Mouse (Mus musculus) intestine, postnatal 0 days (tissue): ENCODE measurements around the gene Trp53rkb. TPM values are rescaled to one million over a fixed set of nuclear protein-coding genes. Genes with fewer than 3 reads are reported as not detected.

Source experiments
- ATAC-seq: fragments of 200-750 bp; cut with Nextera tagmentation; 2 replicates; pipeline ENCODE4 v1.8.0; 2017; ENCODE audit warnings: mild to moderate bottlenecking, moderate TSS enrichment, moderate library complexity
- H3K27ac ChIP-seq: fragments of 300-500 bp; sonication (generic); 2 replicates; pipeline ENCODE4 v1.5.1; 2014; ENCODE audit warnings: mild to moderate bottlenecking, low read depth, low read length, moderate library complexity
- H3K27me3 ChIP-seq: fragments of 300-500 bp; sonication (generic); replicated peaks from 2 replicates; pipeline ENCODE4 v1.6.1; 2014; ENCODE audit warnings: low read length, mixed read lengths; ENCODE audit not compliant: control insufficient read depth, insufficient read depth
- H3K36me3 ChIP-seq: fragments of 300-500 bp; sonication (generic); 2 replicates; pipeline ENCODE4 v1.6.1; 2014; ENCODE audit warnings: mild to moderate bottlenecking, moderate library complexity; ENCODE audit not compliant: control insufficient read depth, insufficient read depth
- H3K4me1 ChIP-seq: fragments of 300-500 bp; sonication (generic); replicated peaks from 2 replicates; pipeline ENCODE4 v1.6.1; 2014; ENCODE audit warnings: antibody characterized with exemption, low read length, mixed read lengths; ENCODE audit not compliant: control insufficient read depth, insufficient read depth
- H3K4me2 ChIP-seq: fragments of 300-500 bp; sonication (generic); replicated peaks from 2 replicates; pipeline ENCODE4 v1.6.1; 2014; ENCODE audit warnings: low read depth, mild to moderate bottlenecking, moderate library complexity
- H3K4me3 ChIP-seq: fragments of 300-500 bp; sonication (generic); 2 replicates; pipeline ENCODE4 v1.5.1; 2014; ENCODE audit warnings: low read depth, low read length
- H3K9ac ChIP-seq: fragments of 300-500 bp; sonication (generic); 2 replicates; pipeline ENCODE4 v1.6.1; 2014; ENCODE audit warnings: mild to moderate bottlenecking, low read depth, low read length
- H3K9me3 ChIP-seq: fragments of 300-500 bp; sonication (generic); 2 replicates; pipeline ENCODE4 v1.6.1; 2016; ENCODE audit warnings: mixed run types; ENCODE audit not compliant: control insufficient read depth
- CTCF ChIP-seq: sonication (generic); IDR thresholded peaks from 2 replicates; pipeline ENCODE4 v1.5.1; 2016; ENCODE audit warnings: low read depth, mild to moderate bottlenecking, control low read depth, antibody characterized with exemption, moderate library complexity
- WGBS: fragments of 180-500 bp; shearing (Covaris S2); extraction: QIAGEN DNeasy Blood & Tissue Kit; methylation state at CpG from one replicate; pipeline ENCODE4 v1.1.7; 2014; 5-methylcytosine and 5-hydroxymethylcytosine counted together
- polyA plus RNA-seq: library from polyadenylated mRNA; unstranded; fragments of >200 nt; fragmentation: Nextera tagmentation; extraction: Ambion mirVana; gene quantifications from 2 replicates; pipeline ENCODE4 v1.2.1, GENCODE M21; 2015

Gene Trp53rkb
- polyA plus RNA-seq, 1 experiment from 2014 or later: 3.7 TPM

- Histone ChIP-seq H3K36me3 (peaks cover 4% of the 10 kb centered on the region; the same call in 1 of the 2 replicates), H3K4me2 (no peak overlapping the region), H3K27ac (no peak overlapping the region), H3K27me3 (no peaks in the 10 kb centered on the region), H3K9ac (no peak overlapping the region), H3K4me3 (no peak overlapping the region), H3K9me3 (no peaks in the 10 kb centered on the region), H3K4me1 (peaks cover 7% of the 10 kb centered on the region; the same call in 1 of the 2 replicates)
- ATAC-seq: no peak
- 76% methylated on average over 9 of the region's 9 CpGs for WGBS
- TF ChIP-seq CTCF: no peak
Measured at GRCm38 (mm10) chr2:166818463-166819143, 26.3 kb downstream of the Trp53rkb start.

GRCm38 (mm10) chr2:166819849-166820248 is 27.5 kb downstream of the Trp53rkb start:
- H3K9me3 ChIP-seq: no peaks in the 10 kb centered on the region
- no peak overlapping the region for H3K9ac ChIP-seq
- no peak for ATAC-seq
- 79% methylated on average over 8 of the region's 8 CpGs for WGBS
- H3K4me2 ChIP-seq: no peak overlapping the region
- peaks cover 9% of the 10 kb centered on the region; the same call in 1 of the 2 replicates for H3K4me1 ChIP-seq
- no peaks in the 10 kb centered on the region for H3K27me3 ChIP-seq
- H3K36me3 ChIP-seq: peaks cover 4% of the 10 kb centered on the region; the same call in 1 of the 2 replicates
- H3K4me3 ChIP-seq: no peak overlapping the region
- TF ChIP-seq CTCF: no peak
- H3K27ac ChIP-seq: no peak overlapping the region

- Histone ChIP-seq H3K4me3 (no peak overlapping the region), H3K9me3 (no peaks in the 10 kb centered on the region), H3K27ac (no peak overlapping the region), H3K27me3 (no peaks in the 10 kb centered on the region), H3K9ac (no peak overlapping the region), H3K4me1 (peaks cover 11% of the 10 kb centered on the region; the same call in 1 of the 2 replicates), H3K36me3 (peaks cover 4% of the 10 kb centered on the region; the same call in 1 of the 2 replicates), H3K4me2 (no peak overlapping the region)
- WGBS: 48% methylated on average over 2 of the region's 2 CpGs
- ATAC-seq: no peak
- no peak for TF ChIP-seq CTCF
Measured at GRCm38 (mm10) chr2:166820844-166821243, 28.5 kb downstream of the Trp53rkb start.

- Histone ChIP-seq H3K27me3 (no peaks in the 10 kb centered on the region), H3K4me2 (peak overlapping the region; percentile 30; the same call in 1 of the 2 replicates), H3K9ac (no peak overlapping the region), H3K9me3 (no peaks in the 10 kb centered on the region), H3K4me3 (no peak overlapping the region), H3K36me3 (peaks cover 4% of the 10 kb centered on the region; the same call in 1 of the 2 replicates), H3K4me1 (peaks cover 11% of the 10 kb centered on the region; the same call in 1 of the 2 replicates), H3K27ac (no peak overlapping the region)
- 54% methylated on average over 3 of the region's 3 CpGs for WGBS
- TF ChIP-seq CTCF: no peak
- ATAC-seq: no peak
Measured at GRCm38 (mm10) chr2:166821406-166821805, 29.1 kb downstream of the Trp53rkb start.

- H3K27ac ChIP-seq: peak overlapping the region; percentile 79
- no peak overlapping the region for H3K4me3 ChIP-seq
- peak overlapping the region; percentile 30; the same call in 1 of the 2 replicates for H3K4me2 ChIP-seq
- H3K36me3 ChIP-seq: peaks cover 4% of the 10 kb centered on the region; the same call in 1 of the 2 replicates
- H3K4me1 ChIP-seq: peaks cover 11% of the 10 kb centered on the region; the same call in 1 of the 2 replicates
- no peak overlapping the region for H3K9ac ChIP-seq
- no peak for TF ChIP-seq CTCF
- 33% methylated on average over 10 of the region's 10 CpGs for WGBS
- no peaks in the 10 kb centered on the region for H3K9me3 ChIP-seq
- peak; percentile 89 for ATAC-seq
- H3K27me3 ChIP-seq: no peaks in the 10 kb centered on the region
Measured at GRCm38 (mm10) chr2:166822119-166822826, 29.9 kb downstream of the Trp53rkb start.

GRCm38 (mm10) chr2:166822901-166823300 is 30.6 kb downstream of the Trp53rkb start:
- 0 out of 2 replicates have a peak overlapping the region, but pooled peaks have one; percentile 7 for H3K4me2 ChIP-seq
- no peak overlapping the region for H3K4me3 ChIP-seq
- H3K9ac ChIP-seq: no peak overlapping the region
- ATAC-seq: no peak
- no peaks in the 10 kb centered on the region for H3K27me3 ChIP-seq
- no peak for TF ChIP-seq CTCF
- peaks cover 10% of the 10 kb centered on the region; the same call in 1 of the 2 replicates for H3K36me3 ChIP-seq
- H3K4me1 ChIP-seq: peaks cover 11% of the 10 kb centered on the region; the same call in 1 of the 2 replicates
- WGBS: 74% methylated on average over 2 of the region's 2 CpGs
- no peaks in the 10 kb centered on the region for H3K9me3 ChIP-seq
- peak overlapping the region; percentile 72 for H3K27ac ChIP-seq
